Mouse (Mus musculus): ENCODE results near the gene Fgfr2.

Fgfr2 gene

DNA sequence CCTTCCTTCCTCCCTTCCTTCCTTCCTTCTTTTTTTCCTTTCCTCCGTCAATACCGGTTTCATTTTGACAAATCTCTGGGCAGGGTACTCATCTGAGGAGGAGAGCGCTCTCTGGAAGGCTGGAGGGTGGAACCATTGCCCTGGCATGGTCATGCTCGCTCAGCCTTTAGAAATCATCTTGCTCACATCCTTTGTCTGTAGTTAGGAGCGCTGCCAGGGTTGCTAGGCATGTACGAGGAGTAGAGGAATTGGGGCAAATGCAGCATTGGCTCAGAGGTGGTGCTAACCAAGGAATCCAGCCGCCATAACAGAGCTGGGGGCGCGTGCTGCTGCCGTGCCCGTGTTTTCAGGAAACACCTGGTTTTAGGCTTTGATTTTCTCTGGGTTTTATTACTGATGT lies 491.8 kb downstream of the Fgfr2 start:
- peak; percentile 11 for DNase-seq (ENCODE audit: low read depth, low spot score)
- Histone ChIP-seq H3K27me3 (ENCODE audit: control insufficient read depth, insufficient read depth, low read length, poor library complexity, severe bottlenecking) (no peaks in the 10 kb centered on the region), H3K36me3 (ENCODE audit: control insufficient read depth, insufficient read depth, low read length, poor library complexity, severe bottlenecking) (no peaks in the 10 kb centered on the region)

DNA sequence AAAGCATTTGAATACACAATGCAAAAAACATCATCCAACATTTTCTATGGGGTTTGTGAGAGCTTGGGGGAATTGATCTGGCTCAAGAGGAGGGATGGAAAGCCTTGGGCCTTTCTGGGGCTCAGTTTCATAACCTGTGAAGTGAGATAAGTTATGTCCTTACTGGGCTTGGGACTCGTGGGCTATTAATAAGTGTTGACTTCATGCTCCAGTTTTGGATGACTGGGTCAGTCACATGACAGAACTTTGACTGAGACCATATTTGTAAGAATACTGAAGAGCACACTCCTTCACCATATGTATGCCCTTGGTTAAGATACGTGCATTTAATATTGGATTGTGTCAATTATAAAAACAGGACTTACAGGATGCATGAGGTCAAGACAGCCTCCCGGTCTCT lies 495.7 kb downstream of the Fgfr2 start:
- Histone ChIP-seq H3K36me3 (ENCODE audit: control insufficient read depth, insufficient read depth, low read length, poor library complexity, severe bottlenecking) (no peaks in the 10 kb centered on the region), H3K27me3 (ENCODE audit: control insufficient read depth, insufficient read depth, low read length, poor library complexity, severe bottlenecking) (no peaks in the 10 kb centered on the region)
- no peak for DNase-seq (ENCODE audit: low read depth, low spot score)

DNA sequence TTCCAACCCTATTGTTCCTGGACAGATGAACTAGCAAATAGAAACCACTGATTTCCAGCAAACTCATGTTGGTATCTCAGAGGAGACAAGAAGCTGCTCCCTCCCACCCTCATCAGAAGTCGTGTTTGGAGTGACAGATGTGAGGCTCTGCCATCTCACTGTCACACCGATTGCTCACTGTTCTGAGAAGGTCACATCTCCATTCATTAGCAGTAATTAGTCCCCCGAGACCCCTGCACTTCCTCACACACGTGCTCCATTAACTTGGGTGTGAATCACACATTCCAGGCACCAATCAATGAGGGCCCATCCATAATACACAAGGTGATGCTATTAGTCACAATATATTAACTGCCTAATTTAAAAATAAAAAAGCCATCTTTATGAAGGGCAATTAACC lies 497.0 kb downstream of the Fgfr2 start:
- H3K27me3 ChIP-seq (ENCODE audit: control insufficient read depth, insufficient read depth, low read length, poor library complexity, severe bottlenecking), result no peaks in the 10 kb centered on the region
- no peak for DNase-seq (ENCODE audit: low read depth, low spot score)
- no peaks in the 10 kb centered on the region for H3K36me3 ChIP-seq (ENCODE audit: control insufficient read depth, insufficient read depth, low read length, poor library complexity, severe bottlenecking)

DNA sequence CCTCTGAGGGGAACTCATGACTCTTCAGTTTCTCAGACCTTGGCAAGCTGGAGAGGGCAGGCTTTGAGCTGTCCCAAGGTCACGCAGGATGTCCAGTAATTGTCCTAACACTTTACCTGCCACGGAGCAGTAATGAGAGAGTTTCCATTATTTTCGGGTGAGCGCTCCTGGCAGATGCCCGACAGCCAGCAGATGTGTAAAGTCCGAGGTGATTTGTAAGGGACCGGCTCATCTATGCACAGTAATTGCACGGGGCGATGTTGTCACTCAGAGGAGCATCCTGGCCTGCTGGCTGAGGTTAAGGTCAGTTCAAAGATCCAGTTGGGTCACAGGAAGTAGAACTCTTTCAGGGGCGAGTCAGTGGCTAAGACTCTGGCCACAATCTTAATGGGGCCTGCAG lies 499.0 kb downstream of the Fgfr2 start:
- no peak for DNase-seq (ENCODE audit: low read depth, low spot score)

DNA sequence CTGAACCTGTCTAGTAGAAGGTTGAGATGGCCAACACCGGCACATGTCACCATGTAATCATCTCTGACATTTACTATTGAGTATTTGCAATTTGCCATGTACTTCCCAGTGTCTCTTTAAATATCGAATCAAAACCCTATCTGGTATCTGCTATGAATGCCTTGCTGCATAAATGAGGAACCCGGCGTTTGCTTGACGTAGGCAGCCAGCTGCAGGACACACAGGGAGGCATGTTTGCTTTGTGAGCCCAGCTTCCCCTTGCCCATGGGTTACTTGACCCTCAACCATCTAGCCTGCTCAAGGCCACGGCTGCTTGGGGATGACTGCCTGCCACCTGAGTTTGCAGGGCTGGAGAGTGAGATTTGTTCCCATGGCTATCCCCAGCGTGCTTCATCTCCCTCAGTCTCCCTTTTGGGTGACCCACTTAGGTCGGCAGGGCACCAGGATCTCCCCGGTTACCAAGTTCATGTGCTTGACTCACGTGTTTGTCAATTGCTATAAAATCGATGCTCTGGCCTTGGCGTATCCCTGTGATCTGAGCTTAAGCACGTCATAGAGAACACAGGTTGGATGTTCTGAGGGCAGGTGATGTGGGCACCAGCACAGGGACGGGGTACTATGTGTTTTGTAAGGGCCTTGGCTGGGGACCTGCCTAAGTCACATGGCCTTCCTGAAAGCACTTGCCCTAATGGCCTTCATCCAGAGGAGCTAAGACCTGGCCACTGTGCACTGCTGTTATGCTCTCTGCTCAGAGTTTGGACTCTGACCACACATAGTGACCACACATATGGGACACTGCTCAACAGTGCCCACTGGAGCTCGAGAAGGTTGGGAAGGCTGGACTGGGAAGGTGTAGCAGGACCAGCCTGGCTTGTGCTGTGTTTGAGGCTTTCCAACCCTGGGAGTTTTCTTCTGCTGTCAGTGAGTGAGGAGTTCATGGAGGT lies 502.9 kb downstream of the Fgfr2 start:
- DNase-seq (ENCODE audit: low read depth, low spot score), result no peak
- Histone ChIP-seq H3K36me3 (ENCODE audit: control insufficient read depth, insufficient read depth, low read length, poor library complexity, severe bottlenecking) (no peaks in the 10 kb centered on the region), H3K27me3 (ENCODE audit: control insufficient read depth, insufficient read depth, low read length, poor library complexity, severe bottlenecking) (no peaks in the 10 kb centered on the region)

More for the DNA sequence above, 499.0 kb downstream of the Fgfr2 start:
- no peaks in the 10 kb centered on the region for H3K36me3 ChIP-seq (ENCODE audit: control insufficient read depth, insufficient read depth, low read length, poor library complexity, severe bottlenecking)
- H3K27me3 ChIP-seq (ENCODE audit: control insufficient read depth, insufficient read depth, low read length, poor library complexity, severe bottlenecking), result no peaks in the 10 kb centered on the region

DNA sequence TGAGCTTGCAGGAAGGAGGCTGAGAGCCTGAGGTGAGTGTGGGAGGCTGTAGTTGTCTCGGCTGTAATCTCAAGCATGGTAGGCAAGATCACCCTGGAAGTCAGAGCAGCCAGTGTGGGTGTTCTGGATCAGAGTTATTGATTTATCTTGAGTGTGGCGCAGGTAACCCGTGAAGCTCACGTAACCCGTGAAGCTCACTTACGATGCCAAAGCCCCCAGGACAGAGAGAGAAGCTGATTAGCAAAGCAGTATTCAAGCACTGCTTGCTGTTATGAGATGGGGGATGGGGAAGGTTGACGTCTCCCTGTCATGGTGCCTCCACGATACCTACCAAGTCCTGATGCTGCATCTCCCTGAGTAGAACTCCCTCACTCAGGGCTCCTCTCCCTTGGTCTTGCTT lies 503.6 kb downstream of the Fgfr2 start:
- no peak for DNase-seq (ENCODE audit: low read depth, low spot score)
- H3K36me3 ChIP-seq (ENCODE audit: control insufficient read depth, insufficient read depth, low read length, poor library complexity, severe bottlenecking), result no peaks in the 10 kb centered on the region
- H3K27me3 ChIP-seq (ENCODE audit: control insufficient read depth, insufficient read depth, low read length, poor library complexity, severe bottlenecking), result no peaks in the 10 kb centered on the region

DNA sequence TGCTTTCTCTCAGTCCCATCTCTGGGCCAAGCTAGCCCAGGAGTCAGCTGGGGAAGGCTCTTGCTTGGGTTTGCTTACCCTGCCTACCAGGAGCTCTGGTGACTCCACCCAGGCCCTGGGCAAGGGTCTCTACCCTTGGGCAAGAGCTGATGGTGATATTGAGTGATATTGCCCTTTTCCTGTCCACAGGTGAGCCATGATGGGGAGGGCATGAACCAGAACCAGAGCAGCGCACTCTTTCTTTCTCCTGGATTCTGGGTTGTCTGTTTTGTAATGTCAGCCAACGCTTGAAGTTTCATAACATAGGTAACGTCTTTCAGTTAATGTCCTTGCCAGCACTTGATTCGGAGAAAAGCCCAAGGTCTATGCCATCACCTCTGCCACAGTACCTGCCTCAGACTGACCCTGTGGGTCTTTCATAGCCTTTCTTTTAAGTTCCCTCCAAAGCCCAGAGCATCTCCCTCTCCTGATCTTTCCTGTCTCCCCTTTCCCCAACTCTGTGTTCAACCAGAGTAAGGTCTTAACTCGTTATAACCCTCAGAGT lies 506.1 kb downstream of the Fgfr2 start:
- no peaks in the 10 kb centered on the region for H3K36me3 ChIP-seq (ENCODE audit: control insufficient read depth, insufficient read depth, low read length, poor library complexity, severe bottlenecking)
- DNase-seq (ENCODE audit: low read depth, low spot score), result no peak
- no peaks in the 10 kb centered on the region for H3K27me3 ChIP-seq (ENCODE audit: control insufficient read depth, insufficient read depth, low read length, poor library complexity, severe bottlenecking)

DNA sequence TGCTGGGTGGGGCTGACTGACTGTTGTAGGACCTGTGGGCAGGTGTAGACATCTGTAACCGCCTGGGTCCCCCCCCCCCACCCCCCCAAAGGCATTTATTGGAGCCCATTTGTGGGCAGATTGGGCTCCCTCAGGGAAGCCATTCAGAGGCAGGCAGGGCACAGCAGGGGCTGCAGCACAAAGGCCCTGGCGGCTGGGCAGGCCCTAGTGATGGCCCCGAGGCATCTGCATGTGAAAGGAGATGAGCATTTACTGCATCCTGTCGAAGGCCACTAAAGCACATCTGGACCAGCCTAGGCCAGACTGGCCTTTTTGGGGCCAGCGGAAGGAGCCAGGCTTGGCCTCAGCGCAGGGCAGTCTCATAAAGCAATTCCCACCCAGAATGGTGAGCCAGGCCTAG lies 506.8 kb downstream of the Fgfr2 start:
- Histone ChIP-seq H3K36me3 (ENCODE audit: control insufficient read depth, insufficient read depth, low read length, poor library complexity, severe bottlenecking) (no peaks in the 10 kb centered on the region), H3K27me3 (ENCODE audit: control insufficient read depth, insufficient read depth, low read length, poor library complexity, severe bottlenecking) (no peaks in the 10 kb centered on the region)
- DNase-seq (ENCODE audit: low read depth, low spot score), result no peak

DNA sequence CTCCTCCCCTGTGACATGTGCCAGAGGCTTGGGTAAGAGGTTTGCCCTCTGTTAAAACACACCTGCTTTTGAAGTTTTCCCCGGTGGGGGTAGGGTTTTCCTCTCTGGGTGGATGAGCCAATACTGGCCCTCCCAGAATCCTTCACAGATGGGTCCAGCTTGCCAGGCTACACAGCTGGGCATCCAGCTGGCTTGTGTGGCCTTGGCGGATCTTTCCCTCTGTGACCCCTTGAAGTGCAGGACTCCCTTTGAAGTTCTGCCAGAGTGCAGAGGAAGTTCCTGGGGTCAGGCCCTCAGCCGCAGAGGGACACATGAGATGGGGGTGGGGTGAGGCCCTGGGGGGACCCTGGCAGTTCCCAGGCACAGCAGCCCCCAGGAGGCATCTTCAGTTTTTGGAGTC lies 507.8 kb downstream of the Fgfr2 start:
- no peaks in the 10 kb centered on the region for H3K36me3 ChIP-seq (ENCODE audit: control insufficient read depth, insufficient read depth, low read length, poor library complexity, severe bottlenecking)
- H3K27me3 ChIP-seq (ENCODE audit: control insufficient read depth, insufficient read depth, low read length, poor library complexity, severe bottlenecking), result no peaks in the 10 kb centered on the region
- DNase-seq (ENCODE audit: low read depth, low spot score), result no peak

DNA sequence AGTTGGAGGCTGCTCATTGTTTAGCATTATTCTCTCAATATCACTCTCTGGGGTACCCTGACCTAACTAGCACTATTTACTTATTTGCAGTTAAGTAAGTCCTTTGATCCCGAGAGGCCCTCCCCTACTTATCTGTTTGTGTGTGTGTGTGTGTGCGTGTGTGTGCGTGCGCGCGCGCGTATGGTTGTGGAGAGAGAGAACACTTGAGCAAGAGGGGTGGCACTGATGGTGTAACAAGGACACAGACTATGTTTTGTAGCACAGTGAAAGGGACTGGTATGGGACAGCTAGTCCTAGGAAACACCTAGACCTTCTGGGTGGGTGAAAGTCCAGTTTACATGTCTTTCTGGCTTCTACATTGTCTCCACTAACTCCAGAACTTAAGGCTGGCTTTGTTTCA lies 511.6 kb downstream of the Fgfr2 start:
- Histone ChIP-seq H3K27me3 (ENCODE audit: control insufficient read depth, insufficient read depth, low read length, poor library complexity, severe bottlenecking) (no peaks in the 10 kb centered on the region), H3K36me3 (ENCODE audit: control insufficient read depth, insufficient read depth, low read length, poor library complexity, severe bottlenecking) (no peaks in the 10 kb centered on the region)
- no peak for DNase-seq (ENCODE audit: low read depth, low spot score)

DNA sequence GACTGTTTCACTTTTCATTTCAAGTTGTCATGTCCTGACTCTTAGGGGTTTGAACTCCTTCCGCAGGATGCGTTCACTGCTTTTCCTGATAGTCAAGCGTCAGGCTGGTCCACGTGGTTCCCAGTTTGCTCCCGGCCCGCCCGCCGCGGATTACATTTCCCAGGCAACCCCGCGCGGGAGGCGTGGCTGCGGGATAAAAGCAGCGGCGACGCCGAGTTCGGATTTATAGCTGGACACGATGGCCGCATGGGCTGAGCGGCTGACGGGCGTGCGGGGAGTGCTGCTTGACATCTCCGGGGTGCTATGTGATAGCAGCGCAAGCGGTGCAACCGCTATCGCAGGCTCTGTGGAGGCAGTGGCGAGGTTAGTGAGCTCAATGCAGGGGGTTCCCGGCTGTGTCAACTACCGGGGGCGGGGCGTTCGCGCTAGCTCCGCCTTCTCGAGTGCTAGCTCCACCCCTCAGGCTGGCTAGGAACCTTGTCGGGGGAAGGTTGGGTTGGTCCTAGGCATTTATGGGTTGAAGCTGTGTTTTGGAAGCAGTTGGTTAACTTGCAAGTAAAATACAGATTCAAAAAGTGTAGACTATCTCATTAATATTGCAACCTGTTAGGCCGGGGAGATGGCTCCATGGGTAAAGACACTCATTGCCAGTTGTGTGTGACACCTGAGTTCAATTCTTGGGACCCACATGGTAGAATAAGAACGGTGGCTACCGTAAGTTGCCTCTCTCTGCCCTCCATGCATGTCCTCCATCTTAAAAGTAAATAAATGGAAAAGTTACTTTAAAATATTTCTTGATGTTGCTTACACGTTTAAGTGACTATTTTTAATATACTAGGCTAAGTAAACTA lies 512.5 kb downstream of the Fgfr2 start, which contains the start of gene Lhpp:
Gene Lhpp, plus strand, starts transcription at position 171 of the 851 bp plus-strand sequence.
- peak; percentile 89 for DNase-seq (ENCODE audit: low read depth, low spot score)
- Histone ChIP-seq H3K36me3 (ENCODE audit: control insufficient read depth, insufficient read depth, low read length, poor library complexity, severe bottlenecking) (no peaks in the 10 kb centered on the region), H3K27me3 (ENCODE audit: control insufficient read depth, insufficient read depth, low read length, poor library complexity, severe bottlenecking) (no peaks in the 10 kb centered on the region)

DNA sequence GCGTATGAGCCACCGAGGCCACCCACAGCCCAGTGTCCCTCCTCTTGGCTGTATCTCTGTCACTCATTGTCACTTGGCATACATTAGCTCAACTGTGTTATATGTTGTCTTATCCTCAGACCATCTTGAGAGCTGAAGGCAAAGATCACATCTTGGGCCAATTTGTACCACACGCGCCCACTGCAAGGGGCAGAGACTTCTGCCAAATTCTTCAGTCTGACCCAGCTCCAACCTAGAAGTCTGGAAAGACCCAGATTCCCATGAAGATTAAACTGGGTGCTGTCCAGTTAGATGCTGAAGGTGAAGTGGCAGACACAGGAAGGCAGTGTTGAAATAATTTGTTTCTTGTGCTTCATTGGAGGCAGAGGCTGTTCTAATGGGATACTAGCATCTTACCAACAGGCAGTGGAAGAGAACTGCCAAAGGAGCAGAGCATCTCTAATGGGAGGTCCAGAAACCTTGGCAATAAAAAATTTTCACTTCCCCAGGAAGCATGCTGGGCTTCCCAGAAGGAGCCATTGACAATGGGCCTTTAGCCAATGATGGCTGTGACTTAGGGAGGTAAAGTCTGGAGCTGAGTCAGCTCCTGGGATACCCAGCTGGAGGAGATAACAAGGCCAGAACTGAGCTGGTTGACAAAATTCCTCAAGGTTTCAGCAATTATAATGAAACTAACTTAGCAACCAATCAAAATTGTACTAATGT lies 514.7 kb downstream of the Fgfr2 start:
- DNase-seq (ENCODE audit: low read depth, low spot score), result no peak
- Histone ChIP-seq H3K27me3 (ENCODE audit: control insufficient read depth, insufficient read depth, low read length, poor library complexity, severe bottlenecking) (no peaks in the 10 kb centered on the region), H3K36me3 (ENCODE audit: control insufficient read depth, insufficient read depth, low read length, poor library complexity, severe bottlenecking) (no peaks in the 10 kb centered on the region)

DNA sequence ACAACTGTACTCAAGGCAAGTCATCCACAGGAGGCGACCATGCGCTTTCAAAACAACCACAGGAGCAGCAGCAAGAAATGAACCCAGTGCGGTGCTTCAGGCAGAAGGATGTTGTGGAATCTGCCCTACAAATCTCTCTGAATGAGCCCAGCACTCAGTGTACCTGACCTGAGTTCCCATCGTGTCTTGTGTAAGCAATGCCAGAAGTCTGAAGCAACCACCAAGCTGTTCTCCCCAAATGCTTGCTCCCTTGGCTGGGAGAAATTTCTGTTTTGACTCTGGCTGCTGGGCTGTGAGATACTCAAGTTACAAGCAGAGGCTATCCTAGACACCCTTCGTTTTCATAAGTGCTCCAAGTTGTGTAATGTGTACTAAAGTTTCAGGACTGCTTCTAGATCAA lies 517.5 kb downstream of the Fgfr2 start:
- Histone ChIP-seq H3K36me3 (ENCODE audit: control insufficient read depth, insufficient read depth, low read length, poor library complexity, severe bottlenecking) (no peaks in the 10 kb centered on the region), H3K27me3 (ENCODE audit: control insufficient read depth, insufficient read depth, low read length, poor library complexity, severe bottlenecking) (no peaks in the 10 kb centered on the region)
- DNase-seq (ENCODE audit: low read depth, low spot score), result no peak

DNA sequence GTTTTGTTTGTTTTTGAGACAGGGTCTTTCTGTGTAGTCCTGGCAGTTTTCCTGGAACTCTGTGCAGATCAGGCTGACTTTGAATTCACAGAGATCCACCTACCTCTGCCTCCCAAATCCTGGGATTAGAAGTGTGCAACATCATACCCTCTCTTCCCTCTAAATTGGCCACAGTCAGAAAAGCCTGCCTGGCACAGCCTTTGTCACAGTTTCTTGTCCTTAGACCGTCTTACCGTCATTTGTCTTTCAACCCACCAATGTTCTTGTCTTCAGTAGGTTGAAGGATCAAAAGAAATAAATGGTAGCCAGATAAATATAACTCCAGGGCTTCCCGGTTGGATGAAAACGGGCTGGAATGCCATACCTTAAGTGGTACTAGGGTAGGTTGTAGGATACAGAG lies 518.4 kb downstream of the Fgfr2 start:
- Histone ChIP-seq H3K36me3 (ENCODE audit: control insufficient read depth, insufficient read depth, low read length, poor library complexity, severe bottlenecking) (no peaks in the 10 kb centered on the region), H3K27me3 (ENCODE audit: control insufficient read depth, insufficient read depth, low read length, poor library complexity, severe bottlenecking) (no peaks in the 10 kb centered on the region)
- no peak for DNase-seq (ENCODE audit: low read depth, low spot score)
